19 mouse cellular contexts compared by ENCODE assay signal in the genomic region with DNA sequence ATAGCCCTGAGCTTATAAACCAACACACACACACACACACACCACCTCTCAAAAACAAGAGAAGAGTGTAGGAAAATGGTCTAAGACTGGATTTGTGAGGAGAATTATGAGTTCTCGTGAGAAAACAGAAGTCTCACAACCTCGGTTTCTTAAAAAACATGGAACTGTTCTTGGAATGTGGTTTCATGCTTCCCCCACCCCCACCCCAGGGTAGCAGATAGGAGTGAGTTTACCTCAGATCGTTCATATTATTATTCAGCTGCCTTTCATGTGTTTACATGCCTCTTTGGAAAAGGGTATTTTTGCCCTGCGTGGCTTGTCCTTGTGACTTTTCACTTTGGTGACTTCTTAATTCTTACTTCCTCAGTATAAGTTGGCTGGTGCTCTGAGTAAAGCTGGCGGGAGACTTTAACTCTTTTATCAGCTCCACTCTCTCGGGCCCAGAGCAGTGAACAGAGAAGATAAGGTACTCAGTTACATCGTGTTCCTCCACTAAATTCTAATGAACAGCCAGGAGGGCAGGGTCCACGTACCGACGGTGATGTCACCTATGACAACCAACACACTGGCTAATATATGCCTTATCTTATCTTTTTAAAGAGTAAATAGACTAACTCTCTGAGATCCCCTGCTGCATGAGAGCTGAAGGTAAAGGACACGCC.
DNase-seq lines count a peak whose midpoint lies in the region; ATAC-seq and TF ChIP-seq lines count a peak whose summit lies in the region.
"Had no signal": no experiment of that assay in that cellular context is flagged by ENCODE, and none has a peak within 500 bp of the region (broad histone marks: within the 10 kb centered on the region; RNA-seq: fewer than 3 reads in every experiment).

No protein-coding gene starts in this region.

- H3K9me3 ChIP-seq in heart, embryonic 15.5 days (replicated peaks) = no peaks in the 10 kb centered on the region
- H3K9me3 ChIP-seq in intestine, embryonic 16.5 days (ENCODE audit: control insufficient read depth, low read length) = no peaks in the 10 kb centered on the region
- no peaks in the 10 kb centered on the region for H3K9me3 ChIP-seq in liver, embryonic 16.5 days (replicated peaks; ENCODE audit: control insufficient read depth, low read length)
- no peaks in the 10 kb centered on the region for H3K9me3 ChIP-seq in stomach, postnatal 0 days (ENCODE audit: control insufficient read depth, low read length)
- H3K9me3 ChIP-seq: forebrain, embryonic 13.5 days; midbrain, embryonic 10.5 days had no signal

- no peak overlapping the region for H3K27ac ChIP-seq in heart, embryonic 15.5 days
- peak overlapping the region; percentile 85 for H3K27ac ChIP-seq in intestine, embryonic 16.5 days (ENCODE audit: low read length)
- peak overlapping the region; percentile 52 for H3K27ac ChIP-seq in liver, embryonic 16.5 days (ENCODE audit: low read length)
- no peak overlapping the region for H3K27ac ChIP-seq in stomach, postnatal 0 days (replicated peaks)
- H3K27ac ChIP-seq: forebrain, embryonic 13.5 days; midbrain, embryonic 10.5 days had no signal

- TF ChIP-seq CTCF in stomach, postnatal 0 days (IDR thresholded peaks at IDR 0.05; ENCODE audit: low read depth) = no peak

- H3K9ac ChIP-seq in heart, embryonic 15.5 days = no peak overlapping the region
- H3K9ac ChIP-seq in intestine, embryonic 16.5 days (ENCODE audit: low read depth, low read length) = no peak overlapping the region
- H3K9ac ChIP-seq in liver, embryonic 16.5 days (ENCODE audit: low read depth, low read length) = no peak overlapping the region
- H3K9ac ChIP-seq in stomach, postnatal 0 days (ENCODE audit: low read length) = no peak overlapping the region
- H3K9ac ChIP-seq: forebrain, embryonic 13.5 days had no signal

- no peak overlapping the region for H3K4me3 ChIP-seq in heart, embryonic 15.5 days
- H3K4me3 ChIP-seq in intestine, embryonic 16.5 days (ENCODE audit: low read length) = no peak overlapping the region
- no peak overlapping the region for H3K4me3 ChIP-seq in liver, embryonic 16.5 days (ENCODE audit: low read depth, low read length)
- no peak overlapping the region for H3K4me3 ChIP-seq in stomach, postnatal 0 days (ENCODE audit: low read depth, low read length)
- H3K4me3 ChIP-seq: forebrain, embryonic 13.5 days; midbrain, embryonic 10.5 days had no signal

- intact Hi-C loops in heart, postnatal 10 days (cut with DNase I) = no loop called here

- no peak for TF ChIP-seq EP300 in stomach, postnatal 0 days (optimal IDR thresholded peaks at IDR 0.05)

- H3K4me2 ChIP-seq in heart, embryonic 15.5 days = 0 out of 2 replicates have a peak overlapping the region, but pooled peaks have one; percentile 6
- no peak overlapping the region; the same call in 1 of the 2 replicates for H3K4me2 ChIP-seq in intestine, embryonic 16.5 days (ENCODE audit: low read depth, low read length)
- H3K4me2 ChIP-seq in liver, embryonic 16.5 days (ENCODE audit: low read depth, low read length) = peak overlapping the region; percentile 7
- no peak overlapping the region for H3K4me2 ChIP-seq in stomach, postnatal 0 days (replicated peaks; ENCODE audit: low read depth)
- H3K4me2 ChIP-seq: forebrain, embryonic 13.5 days had no signal

- peaks cover 21% of the 10 kb centered on the region for H3K4me1 ChIP-seq in heart, embryonic 15.5 days (replicated peaks)
- peaks cover 14% of the 10 kb centered on the region; the same call in 1 of the 2 replicates for H3K4me1 ChIP-seq in intestine, embryonic 16.5 days (ENCODE audit: control insufficient read depth, insufficient read depth, low read length)
- peaks cover 21% of the 10 kb centered on the region for H3K4me1 ChIP-seq in liver, embryonic 16.5 days (ENCODE audit: control insufficient read depth, low read depth, low read length)
- H3K4me1 ChIP-seq in stomach, postnatal 0 days (replicated peaks; ENCODE audit: control insufficient read depth, insufficient read depth) = no peaks in the 10 kb centered on the region
- H3K4me1 ChIP-seq: forebrain, embryonic 13.5 days had no signal

- no peak; the same call in 1 of the 2 replicates for ATAC-seq in heart, embryonic 15.5 days (replicated peaks; ENCODE audit: insufficient number of reproducible peaks, insufficient read depth, low FRiP score, low read depth)
- ATAC-seq in intestine, embryonic 16.5 days = peak; percentile 98
- ATAC-seq in liver, embryonic 16.5 days (ENCODE audit: low read depth) = peak; percentile 95
- ATAC-seq in stomach, postnatal 0 days (ENCODE audit: low FRiP score, low TSS enrichment) = peak; percentile 91
- ATAC-seq: forebrain, embryonic 13.5 days; hindbrain, embryonic 16.5 days had no signal

- DNase-seq in heart, postnatal 10 days = no peak
- peak; percentile 60 for DNase-seq in stomach, postnatal 0 days (ENCODE audit: low spot score)
- DNase-seq in thymus, postnatal 4 days = no peak
- DNase-seq in adrenal gland, postnatal 36 days = no peak
- DNase-seq in left cerebral cortex, adult 11 months (ENCODE audit: low spot score) = no peak
- DNase-seq: adrenal gland, postnatal 14 days; B cell, adult 2 months; cerebellum, postnatal 10 days; heart, postnatal 36 days; kidney, adult 8-10 months; kidney, postnatal 4 days; right cerebral cortex, adult 18-20 months; spleen, adult 18-20 months had no signal

- 20% methylated on average over 11 of the region's 11 CpGs for WGBS in heart, embryonic 15.5 days
- WGBS in intestine, embryonic 16.5 days = 36% methylated on average over 11 of the region's 11 CpGs
- WGBS in liver, embryonic 16.5 days (ENCODE audit: insufficient replicate concordance) = 6% methylated on average over 11 of the region's 11 CpGs
- 29% methylated on average over 11 of the region's 11 CpGs for WGBS in stomach, postnatal 0 days

- H3K27me3 ChIP-seq in heart, embryonic 15.5 days = no peaks in the 10 kb centered on the region
- no peaks in the 10 kb centered on the region for H3K27me3 ChIP-seq in intestine, embryonic 16.5 days (replicated peaks; ENCODE audit: control insufficient read depth, insufficient read depth, low read length)
- no peaks in the 10 kb centered on the region for H3K27me3 ChIP-seq in liver, embryonic 16.5 days (ENCODE audit: control insufficient read depth, insufficient read depth, low read depth, low read length)
- H3K27me3 ChIP-seq in stomach, postnatal 0 days (ENCODE audit: control insufficient read depth, insufficient read depth, low read length) = no peaks in the 10 kb centered on the region
- H3K27me3 ChIP-seq: forebrain, embryonic 13.5 days had no signal

- no peaks in the 10 kb centered on the region for H3K36me3 ChIP-seq in heart, embryonic 15.5 days
- H3K36me3 ChIP-seq in intestine, embryonic 16.5 days (ENCODE audit: control insufficient read depth, insufficient read depth, low read length) = no peaks in the 10 kb centered on the region
- H3K36me3 ChIP-seq in liver, embryonic 16.5 days (ENCODE audit: control insufficient read depth, insufficient read depth) = no peaks in the 10 kb centered on the region
- H3K36me3 ChIP-seq in stomach, postnatal 0 days (ENCODE audit: control insufficient read depth, insufficient read depth, low read length) = no peaks in the 10 kb centered on the region
- H3K36me3 ChIP-seq: midbrain, embryonic 10.5 days had no signal

Comparison
In these comparisons a context has a peak if more than half of its experiments do, and no peak if none do; other contexts are left out.
1. H3K27ac ChIP-seq: peak in intestine, embryonic 16.5 days (single experiment) and liver, embryonic 16.5 days (single experiment); none in heart, embryonic 15.5 days (single experiment) and stomach, postnatal 0 days (single experiment).
2. H3K4me2 ChIP-seq: peak in heart, embryonic 15.5 days (single experiment) and liver, embryonic 16.5 days (single experiment); none in intestine, embryonic 16.5 days (single experiment) and stomach, postnatal 0 days (single experiment).